Mouse (Mus musculus): ENCODE data around the gene Cit.
"Not testable (repeated sequence)": the region's sequence is repeated elsewhere in the genome, so short reads cannot be mapped to it uniquely, and the experiment has no call there.

Gene Cit

GRCm38 (mm10) chr5:115844766-115845634 lies at the start of gene Cit:
Gene Cit (plus strand): TSS chr5:115845278.
- DNase-seq (ENCODE audit: low read depth, low spot score) = peak; percentile 30

DNA sequence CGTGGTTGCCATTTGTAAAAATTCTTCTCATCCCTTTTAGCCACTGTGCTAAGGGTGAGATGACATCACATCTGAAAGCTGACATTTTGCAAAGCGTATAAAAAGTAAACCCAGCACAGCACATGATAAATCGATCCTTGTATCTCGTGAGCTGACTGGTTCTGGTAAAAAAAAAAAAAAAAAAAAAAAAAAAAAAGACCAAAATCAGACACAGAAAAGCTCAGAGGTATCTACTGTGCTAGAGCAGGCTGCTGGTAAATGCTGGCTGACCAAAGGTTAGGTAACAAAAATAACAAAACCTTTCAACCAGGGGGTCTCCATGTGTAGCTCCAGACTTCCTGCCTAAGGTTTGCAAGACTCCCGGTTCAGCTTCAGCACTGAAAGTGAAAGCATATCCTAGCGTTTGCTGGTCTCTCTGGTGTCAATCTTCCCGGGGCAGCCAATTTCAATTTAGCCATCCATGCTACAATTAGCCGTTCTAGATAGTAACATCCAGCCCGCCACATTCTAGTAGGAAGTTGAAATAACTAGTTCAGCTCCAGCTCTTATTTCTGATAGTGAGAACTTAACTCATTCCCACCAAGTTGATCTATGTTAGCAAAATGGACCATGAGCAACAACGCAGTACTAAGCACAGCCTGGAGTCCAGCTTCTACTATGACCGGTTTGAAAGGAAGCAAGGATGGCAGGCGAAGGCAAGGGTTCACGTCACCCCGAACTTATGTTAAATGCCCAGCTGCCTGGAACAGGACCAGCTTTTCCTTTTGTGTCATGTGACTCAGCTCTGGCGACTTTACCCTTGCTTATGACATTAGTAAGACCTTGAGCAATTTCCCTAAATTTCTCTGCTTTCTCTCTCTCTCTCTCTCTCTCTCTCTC lies 45.8 kb upstream of the Cit start:
- DNase-seq (ENCODE audit: low read depth, low spot score) = no peak

DNA sequence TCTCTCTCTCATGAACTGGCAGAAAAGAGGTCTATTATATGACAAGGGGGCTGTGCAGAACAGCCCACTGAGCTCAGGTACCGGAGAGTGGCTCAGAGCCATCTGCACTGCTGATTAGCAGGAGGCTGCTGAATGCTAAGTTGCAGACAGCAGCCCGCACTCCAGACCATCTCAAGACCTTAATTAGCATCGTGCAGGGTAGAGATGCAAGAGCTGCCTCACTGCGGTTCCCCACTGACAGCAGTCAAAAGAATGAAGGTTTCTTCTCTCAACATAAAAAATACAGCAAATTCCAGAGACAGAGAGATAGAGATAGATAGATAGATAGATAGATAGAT lies 45.2 kb upstream of the Cit start:
- DNase-seq (ENCODE audit: low read depth, low spot score) = no peak

- DNase-seq (ENCODE audit: low read depth, low spot score) = no peak
Observed at GRCm38 (mm10) chr5:115812262-115812661, 32.8 kb upstream of the Cit start.

DNA sequence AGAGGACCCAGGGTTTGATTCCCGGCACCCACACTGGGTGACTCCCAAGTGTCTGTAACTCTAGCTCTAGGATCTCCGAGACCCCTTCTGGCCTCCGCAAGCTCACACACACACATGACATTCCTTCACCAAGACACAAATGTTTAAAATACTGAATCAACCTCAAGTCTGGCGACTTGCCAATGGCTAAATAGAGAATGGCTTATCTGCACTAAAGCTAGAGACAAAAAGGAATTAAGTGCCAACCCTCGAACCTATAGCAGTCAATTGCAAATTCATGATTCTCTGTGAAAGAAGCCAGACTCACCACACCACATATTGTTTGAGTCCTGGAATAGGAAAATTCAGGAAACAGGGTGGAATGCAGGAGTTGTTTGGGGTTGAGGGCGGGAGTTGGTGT lies 28.1 kb upstream of the Cit start:
- DNase-seq (ENCODE audit: low read depth, low spot score) = no peak

GRCm38 (mm10) chr5:115817655-115818054 lies 27.4 kb upstream of the Cit start:
- DNase-seq (ENCODE audit: low read depth, low spot score) = not testable (repeated sequence)

DNA sequence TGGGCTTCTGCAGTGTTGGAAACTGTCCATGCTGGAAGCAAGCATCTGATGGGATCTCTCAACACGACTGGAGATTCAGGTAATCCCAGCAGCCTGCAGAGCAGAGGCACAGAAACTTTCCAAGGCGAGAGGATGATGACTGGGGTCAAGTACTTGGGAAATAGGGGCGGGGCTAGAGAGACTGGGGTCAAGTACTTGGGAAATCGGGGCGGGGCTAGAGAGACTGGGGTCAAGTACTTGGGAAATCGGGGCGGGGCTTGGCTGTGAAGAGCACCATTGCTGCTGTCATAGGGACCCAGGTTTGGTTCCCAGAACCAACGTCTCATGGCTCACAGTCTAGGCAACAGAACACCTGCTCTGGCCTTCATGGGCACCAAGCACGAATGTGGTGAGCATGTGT lies 25.1 kb upstream of the Cit start:
- DNase-seq (ENCODE audit: low read depth, low spot score) = no peak

DNA sequence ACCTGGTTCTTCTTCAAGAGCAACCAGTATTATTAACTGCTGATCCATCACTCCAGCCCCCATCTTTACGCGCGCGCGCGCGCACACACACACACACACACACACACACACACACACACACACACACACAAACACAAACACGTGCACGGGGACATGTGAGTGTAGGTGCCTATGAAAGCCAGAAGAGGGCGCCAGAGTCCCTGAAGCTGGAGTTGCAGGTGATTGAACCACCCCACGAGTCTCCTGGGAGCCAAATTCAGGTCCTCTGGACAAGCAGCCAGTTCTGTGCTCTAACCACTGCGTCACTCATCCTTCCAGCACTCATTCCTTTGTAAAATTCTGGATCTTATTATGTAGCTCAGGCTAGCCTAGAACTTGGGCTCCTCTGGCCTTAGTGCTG lies 23.9 kb upstream of the Cit start:
- no peak for DNase-seq (ENCODE audit: low read depth, low spot score)

- DNase-seq (ENCODE audit: low read depth, low spot score) = no peak
Observed at GRCm38 (mm10) chr5:115821910-115822309, 23.2 kb upstream of the Cit start.

DNA sequence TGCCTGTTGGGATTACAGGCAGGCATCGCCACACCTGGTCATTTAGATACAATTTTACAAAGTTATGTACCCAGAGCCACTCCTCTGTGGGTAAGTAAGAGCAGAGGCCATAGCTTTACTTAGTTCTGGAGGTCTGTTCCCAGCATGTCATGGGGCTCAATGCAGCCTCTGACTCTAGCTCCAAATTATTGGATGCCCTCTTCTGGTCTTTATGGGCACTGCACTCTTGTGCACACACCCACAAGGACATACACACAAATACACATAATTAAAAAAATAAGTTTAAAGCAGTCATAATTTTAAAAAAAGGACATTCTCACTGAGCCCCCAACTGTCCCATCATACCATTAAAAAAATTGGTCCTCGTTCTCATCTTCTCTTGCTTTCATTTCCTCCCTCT lies 12.3 kb upstream of the Cit start:
- DNase-seq (ENCODE audit: low read depth, low spot score) = no peak

GRCm38 (mm10) chr5:115833806-115834205 lies 11.3 kb upstream of the Cit start:
- DNase-seq (ENCODE audit: low read depth, low spot score) = not testable (repeated sequence)

- DNase-seq (ENCODE audit: low read depth, low spot score) = no peak
Observed at GRCm38 (mm10) chr5:115835291-115835690, 9.8 kb upstream of the Cit start.

DNA sequence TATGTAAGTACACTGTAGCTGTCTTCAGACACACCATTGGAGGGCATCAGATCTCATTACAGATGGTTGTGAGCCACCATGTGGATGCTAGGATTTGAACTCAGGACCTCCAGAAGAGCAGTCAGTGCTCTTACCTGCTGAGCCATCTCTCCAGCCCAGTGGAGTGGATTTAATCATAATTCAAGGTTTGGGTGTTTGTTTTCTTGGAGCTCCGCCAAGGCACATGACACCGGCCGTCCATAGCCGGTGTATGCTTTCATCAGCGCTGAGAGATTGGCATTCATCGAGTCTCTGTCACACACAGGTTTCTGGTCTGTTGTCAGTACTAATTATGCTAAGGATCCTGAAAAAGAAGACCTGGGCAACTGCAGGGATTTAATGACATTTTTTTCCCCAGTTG lies 7.0 kb upstream of the Cit start:
- DNase-seq (ENCODE audit: low read depth, low spot score) = no peak

- no peak for DNase-seq (ENCODE audit: low read depth, low spot score)
Observed at GRCm38 (mm10) chr5:115840453-115840852, 4.6 kb upstream of the Cit start.

- DNase-seq (ENCODE audit: low read depth, low spot score) = no peak
Observed at GRCm38 (mm10) chr5:115840946-115841775, 3.9 kb upstream of the Cit start.

DNA sequence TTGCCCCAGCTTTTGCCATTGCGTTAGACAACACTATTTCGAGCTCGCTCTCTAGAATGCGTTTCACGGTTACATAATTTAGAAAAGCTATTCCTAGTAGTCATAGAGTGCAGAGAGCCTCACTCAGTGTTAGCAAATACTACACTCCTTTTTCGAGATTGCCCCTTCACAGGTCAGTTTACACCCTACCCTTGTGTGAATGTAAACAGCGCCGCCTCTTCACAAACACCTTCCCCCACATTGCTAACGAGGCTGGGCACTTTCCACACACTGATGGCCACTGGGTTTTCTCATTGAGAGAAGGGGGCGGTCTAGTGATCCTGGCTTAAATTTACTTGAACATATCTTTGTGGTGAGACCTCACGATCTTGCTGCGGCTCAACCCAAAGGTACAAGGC lies 711 bp upstream of the Cit start:
- DNase-seq (ENCODE audit: low read depth, low spot score) = no peak

- no peak for DNase-seq (ENCODE audit: low read depth, low spot score)
Observed at GRCm38 (mm10) chr5:115845635-115846174, 627 bp downstream of the Cit start.

DNA sequence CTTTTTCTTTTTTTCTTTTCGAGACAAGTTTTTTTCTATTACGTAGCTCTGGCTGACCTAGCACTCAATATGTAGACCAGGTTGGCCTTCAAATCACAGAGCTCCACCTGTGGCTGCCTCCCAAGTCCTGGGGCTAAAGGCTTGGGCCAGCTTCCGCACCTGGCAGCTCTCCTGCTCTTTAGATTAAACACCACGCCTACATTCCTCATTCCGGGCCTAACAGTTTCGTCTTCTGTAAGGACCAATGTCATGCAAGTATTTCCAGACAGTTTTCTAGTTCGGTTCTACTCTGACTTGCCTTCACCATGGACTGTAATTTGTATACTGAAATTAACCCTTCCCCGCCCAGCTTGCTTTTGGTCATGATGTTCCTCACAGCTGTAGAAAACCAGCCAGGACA lies 2.1 kb downstream of the Cit start:
- no peak for DNase-seq (ENCODE audit: low read depth, low spot score)

GRCm38 (mm10) chr5:115848463-115848862 lies 3.4 kb downstream of the Cit start:
- peak; percentile 11 for DNase-seq (ENCODE audit: low read depth, low spot score)

DNA sequence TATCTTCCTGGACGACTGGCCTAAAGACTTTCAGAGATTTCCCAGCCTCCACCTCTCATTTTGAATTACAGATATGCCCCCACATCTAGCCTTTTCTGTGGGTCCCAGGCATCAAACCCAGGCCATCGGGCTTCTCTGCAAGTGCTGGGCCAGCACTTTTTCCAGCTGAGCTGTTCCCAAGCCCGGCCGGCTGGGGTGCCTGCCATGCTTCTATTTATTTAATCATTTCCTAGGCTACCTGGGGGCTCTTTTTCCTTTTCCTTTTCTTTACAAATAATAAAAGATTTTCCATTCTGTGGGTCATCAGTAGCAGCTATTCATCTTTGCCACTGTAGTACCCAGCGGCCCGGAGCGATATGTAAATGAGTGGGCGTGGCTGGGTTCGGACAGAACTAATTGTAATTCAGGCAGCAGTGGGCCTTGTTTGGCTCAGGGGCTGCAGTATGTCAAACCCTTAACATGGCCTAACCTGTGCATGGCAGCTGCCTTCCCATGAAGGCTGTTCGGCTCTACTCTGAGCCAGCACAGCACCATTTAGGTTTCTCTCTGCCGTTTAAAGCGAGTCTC lies 4.3 kb downstream of the Cit start:
- DNase-seq (ENCODE audit: low read depth, low spot score) = no peak

Data from retina, adult 2 months (tissue).